Mouse (Mus musculus) E14TG2a.4 (cell line): ENCODE measurements around the gene Ccl22.

Source experiments
- H3K27me3 ChIP-seq: 2 replicates; pipeline ENCODE4 v1.6.1; 2014; ENCODE audit warnings: low read length, control low read depth; ENCODE audit not compliant: insufficient read depth
- H3K36me3 ChIP-seq: 2 replicates; pipeline ENCODE4 v1.6.1; 2014; ENCODE audit warnings: low read length, control low read depth; ENCODE audit not compliant: insufficient read depth
- H3K4me1 ChIP-seq: replicated peaks from 2 replicates; pipeline ENCODE4 v1.6.1; 2014; ENCODE audit warnings: low read depth, low read length, control low read depth
- H3K4me3 ChIP-seq: replicated peaks from 2 replicates; pipeline ENCODE4 v1.5.1; 2014; ENCODE audit warnings: mild to moderate bottlenecking, low read length
- H3K9me3 ChIP-seq: 2 replicates; pipeline ENCODE4 v1.6.1; 2014; ENCODE audit warnings: low read length, control low read depth
- CTCF ChIP-seq: conservative IDR thresholded peaks from 2 replicates; pipeline ENCODE4 v1.5.1; 2014; ENCODE audit warnings: low read length
- NANOG ChIP-seq: IDR thresholded peaks from 2 replicates; pipeline ENCODE4 v1.6.1; 2014; ENCODE audit warnings: borderline replicate concordance, low read length, mixed read lengths
- POU5F1 ChIP-seq: IDR thresholded peaks from 2 replicates; pipeline ENCODE4 v1.6.1; 2014; ENCODE audit warnings: low read length, borderline replicate concordance

Ccl22 gene

GRCm38 (mm10) chr8:94703972-94704668 is 41.3 kb upstream of the Ccl22 start:
- peak overlapping the region; percentile 82 for H3K4me3 ChIP-seq
- no peaks in the 10 kb centered on the region for H3K36me3 ChIP-seq
- TF ChIP-seq CTCF (peak; percentile 87), NANOG (no peak)
- peaks cover 46% of the 10 kb centered on the region for H3K4me1 ChIP-seq
- H3K27me3 ChIP-seq, result peaks cover 12% of the 10 kb centered on the region
- H3K9me3 ChIP-seq, result no peaks in the 10 kb centered on the region

DNA sequence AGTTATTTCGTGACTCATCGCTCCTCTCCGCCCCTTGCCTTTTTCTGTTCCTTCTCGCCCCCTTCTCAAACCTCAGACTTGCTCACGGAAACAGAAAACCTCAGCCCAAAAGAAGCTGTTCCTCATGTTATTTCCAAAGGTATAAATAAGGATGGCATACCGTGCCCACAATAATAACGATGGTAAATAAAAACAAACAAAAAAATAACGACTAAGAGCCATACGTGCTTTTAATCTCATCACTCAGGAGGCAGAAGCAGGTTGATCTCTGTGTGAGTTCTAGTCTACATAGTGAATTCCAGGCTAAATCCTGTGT is 40.8 kb upstream of the Ccl22 start:
- H3K4me3 ChIP-seq, result peak overlapping the region; percentile 77
- no peaks in the 10 kb centered on the region for H3K36me3 ChIP-seq
- no peak for TF ChIP-seq CTCF
- no peak for TF ChIP-seq NANOG
- TF ChIP-seq POU5F1, result no peak

GRCm38 (mm10) chr8:94705581-94706245 is 39.7 kb upstream of the Ccl22 start:
- Histone ChIP-seq H3K36me3 (no peaks in the 10 kb centered on the region), H3K4me1 (peaks cover 53% of the 10 kb centered on the region), H3K4me3 (no peak overlapping the region), H3K27me3 (peaks cover 12% of the 10 kb centered on the region), H3K9me3 (no peaks in the 10 kb centered on the region)
- TF ChIP-seq POU5F1 (no peak), NANOG (no peak), CTCF (no peak)

More for the DNA sequence above, 40.8 kb upstream of the Ccl22 start:
- peaks cover 12% of the 10 kb centered on the region for H3K27me3 ChIP-seq
- peaks cover 46% of the 10 kb centered on the region for H3K4me1 ChIP-seq
- no peaks in the 10 kb centered on the region for H3K9me3 ChIP-seq

- TF ChIP-seq POU5F1 (no peak), NANOG (no peak), CTCF (no peak)
- Histone ChIP-seq H3K4me3 (no peak overlapping the region), H3K9me3 (no peaks in the 10 kb centered on the region), H3K4me1 (peaks cover 53% of the 10 kb centered on the region), H3K36me3 (no peaks in the 10 kb centered on the region), H3K27me3 (peaks cover 12% of the 10 kb centered on the region)
Measured at GRCm38 (mm10) chr8:94706732-94707395, 38.5 kb upstream of the Ccl22 start.

GRCm38 (mm10) chr8:94710336-94710735 is 35.1 kb upstream of the Ccl22 start:
- no peak for TF ChIP-seq CTCF
- TF ChIP-seq POU5F1, result no peak
- Histone ChIP-seq H3K9me3 (no peaks in the 10 kb centered on the region), H3K27me3 (peaks cover 14% of the 10 kb centered on the region), H3K4me3 (no peak overlapping the region), H3K36me3 (no peaks in the 10 kb centered on the region), H3K4me1 (peaks cover 37% of the 10 kb centered on the region)

DNA sequence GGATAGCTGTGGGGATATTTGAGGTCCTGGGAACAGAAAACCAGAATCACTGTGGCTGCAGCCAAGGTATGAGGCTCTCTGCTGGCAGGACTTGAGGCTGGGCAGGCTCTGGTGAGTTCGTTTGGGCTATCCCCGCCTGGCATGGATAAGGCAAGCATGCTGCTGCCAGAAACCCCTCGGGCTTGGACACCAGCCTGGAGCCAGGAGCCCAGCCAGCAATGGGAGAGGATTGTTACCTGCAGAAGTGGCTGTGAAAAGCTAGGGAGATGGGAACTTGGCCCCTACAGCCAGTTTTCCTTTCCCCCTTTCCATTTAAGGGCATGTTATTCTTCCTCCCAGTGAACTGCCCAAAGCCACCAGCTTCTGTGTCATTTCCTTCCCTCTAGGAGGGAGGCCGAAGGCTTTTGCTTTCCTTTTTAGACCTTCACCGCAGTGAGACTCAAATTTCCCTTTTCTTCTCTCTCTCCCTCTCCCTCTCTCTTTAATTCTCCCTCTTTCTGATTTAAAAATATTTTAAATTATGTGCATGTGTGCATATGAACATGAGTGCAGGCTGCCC is 34.2 kb upstream of the Ccl22 start:
- peaks cover 32% of the 10 kb centered on the region for H3K4me1 ChIP-seq
- TF ChIP-seq CTCF, result no peak
- no peak for TF ChIP-seq NANOG
- no peak for TF ChIP-seq POU5F1

GRCm38 (mm10) chr8:94714556-94714955 is 30.8 kb upstream of the Ccl22 start:
- Histone ChIP-seq H3K9me3 (no peaks in the 10 kb centered on the region), H3K36me3 (no peaks in the 10 kb centered on the region), H3K27me3 (0 out of 2 replicates have a peak, but pooled peaks cover 14% of the 10 kb centered on the region), H3K4me1 (peaks cover 10% of the 10 kb centered on the region), H3K4me3 (no peak overlapping the region)
- TF ChIP-seq CTCF (no peak), POU5F1 (no peak), NANOG (no peak)

More for the DNA sequence above, 34.2 kb upstream of the Ccl22 start:
- 0 out of 2 replicates have a peak, but pooled peaks cover 10% of the 10 kb centered on the region for H3K27me3 ChIP-seq
- H3K4me3 ChIP-seq, result no peak overlapping the region
- H3K9me3 ChIP-seq, result no peaks in the 10 kb centered on the region
- H3K36me3 ChIP-seq, result no peaks in the 10 kb centered on the region

DNA sequence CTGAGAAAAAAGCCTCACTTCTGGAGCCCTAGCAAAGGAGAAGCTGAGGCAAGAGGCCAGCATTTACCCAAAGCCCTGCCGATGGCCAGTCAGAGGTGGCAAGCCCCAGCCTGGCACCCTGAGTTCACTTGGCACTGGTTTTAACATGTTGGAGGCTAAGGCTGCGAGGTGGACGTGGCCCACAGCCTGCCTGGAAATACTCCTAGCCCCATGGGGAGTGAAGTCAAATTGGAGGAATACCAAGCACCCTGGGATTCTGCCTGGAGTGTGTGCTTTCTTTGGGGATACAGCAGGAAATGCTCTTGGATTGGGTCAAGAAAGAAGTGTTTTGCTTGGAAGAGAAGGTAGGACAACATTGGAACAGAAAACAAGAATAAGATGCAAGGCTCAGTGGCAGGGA is 29.5 kb upstream of the Ccl22 start:
- H3K27me3 ChIP-seq, result 0 out of 2 replicates have a peak, but pooled peaks cover 14% of the 10 kb centered on the region
- H3K9me3 ChIP-seq, result no peaks in the 10 kb centered on the region
- H3K36me3 ChIP-seq, result no peaks in the 10 kb centered on the region
- H3K4me3 ChIP-seq, result no peak overlapping the region
- TF ChIP-seq POU5F1 (no peak), NANOG (no peak), CTCF (no peak)
- no peaks in the 10 kb centered on the region; the same call in 1 of the 2 replicates for H3K4me1 ChIP-seq
